Mouse (Mus musculus) left cerebral cortex, adult 9 months (tissue): Measurements from ENCODE around the gene Rpl11.
"Not testable (repeated sequence)": the region's sequence is repeated elsewhere in the genome, so short reads cannot be mapped to it uniquely, and the experiment has no call there.

Experiments
- DNase-seq, 2 experiments: peaks; one replicate each; pipeline ENCODE4 v3.0.0; 2022; ENCODE audit warnings: low spot score in 2 of 2

Gene Rpl11

DNA sequence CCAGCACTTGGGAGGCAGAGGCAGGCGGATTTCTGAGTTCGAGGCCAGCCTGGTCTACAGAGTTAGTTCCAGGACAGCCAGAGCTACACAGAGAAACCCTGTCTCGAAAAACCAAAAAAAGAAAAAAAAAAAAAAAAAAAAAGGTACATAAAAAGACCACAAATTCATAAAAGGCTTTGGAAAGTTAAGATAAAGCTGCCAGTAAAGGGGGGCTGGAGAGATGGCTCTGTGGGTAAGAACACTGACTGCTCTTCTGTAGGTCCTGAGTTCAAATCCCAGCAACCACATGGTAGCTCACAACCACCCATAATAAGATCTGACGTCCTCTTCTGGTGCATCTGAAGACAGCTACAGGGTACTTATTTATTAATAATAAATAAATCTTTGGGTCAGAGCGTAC lies 73.0 kb downstream of the Rpl11 start:
- not testable (repeated sequence) for DNase-seq
